Mouse (Mus musculus) left cerebral cortex, postnatal 14 days (tissue): ENCODE data around the gene Tap1. TPM values are rescaled to one million over a fixed set of nuclear protein-coding genes. Genes with fewer than 3 reads are reported as not detected.
"Not testable (repeated sequence)": the region's sequence is repeated elsewhere in the genome, so short reads cannot be mapped to it uniquely, and the experiment has no call there.

Experiments used
- DNase-seq, 2 experiments: peaks; one replicate each; pipeline ENCODE4 v3.0.0; 2021 to 2022; ENCODE audit warnings: low spot score in 2 of 2, mixed read lengths in 1 of 2
- intact Hi-C: fragments of 180-260 bp; cut with DNase I; formaldehyde crosslinking; loops from one replicate; pipeline ENCODE4 v1.15.1; 2025
- total RNA-seq, 2 experiments: library from RNA; stranded (reverse); gene quantifications; 2 replicates each; pipeline ENCODE4 v1.2.3; 2021

Gene Tap1
- total RNA-seq, 2 experiments from 2014 or later = 2.1 to 2.8 TPM

DNA sequence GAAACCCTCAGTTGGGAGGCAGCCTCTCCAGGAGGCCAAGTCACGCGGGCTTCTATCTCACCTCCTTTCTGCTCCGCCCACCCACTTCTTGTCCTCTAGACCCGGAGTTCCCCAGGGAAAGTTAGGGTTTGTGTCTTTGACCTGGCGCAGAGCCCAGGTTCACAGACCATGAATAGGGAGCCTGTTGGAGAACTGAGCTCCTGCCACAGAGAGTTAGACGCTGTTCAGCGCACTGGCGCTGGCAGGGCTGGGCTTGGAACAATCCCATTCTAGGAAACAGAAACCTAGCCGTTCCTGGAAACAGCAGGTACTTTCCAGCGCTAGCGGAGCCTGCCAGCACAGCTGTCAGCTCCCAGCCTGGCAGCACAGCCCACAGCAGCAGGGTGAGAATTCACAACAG, 31.3 kb downstream of the Tap1 start:
- DNase-seq = peak; percentile 26 to 42
- intact Hi-C loops = loop anchor here (2.0 kb wide), 1 partner anchor 16 kb away; no protein-coding TSS in a partner anchor

DNA sequence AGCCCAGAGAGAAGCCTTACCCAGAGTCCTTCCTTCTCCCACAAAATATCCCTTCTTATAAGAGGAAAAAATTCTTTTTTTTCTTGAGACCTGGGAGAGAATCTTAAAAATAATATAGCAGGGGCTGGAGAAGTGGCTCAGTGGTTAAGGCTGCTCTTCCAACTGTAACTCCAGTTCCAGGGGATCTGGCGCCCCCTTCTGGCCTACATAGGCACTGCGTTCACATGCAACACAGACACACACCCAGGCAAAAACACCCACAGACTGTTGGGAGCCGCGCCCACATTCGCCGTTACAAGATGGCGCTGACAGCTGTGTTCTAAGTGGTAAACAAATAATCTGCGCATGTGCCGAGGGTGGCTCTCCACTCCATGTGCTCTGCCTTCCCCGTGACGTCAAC, 31.7 kb downstream of the Tap1 start:
- DNase-seq = peak; percentile 49 to 57
- intact Hi-C loops = loop anchor here (2.0 kb wide), 1 partner anchor 16 kb away; no protein-coding TSS in a partner anchor

DNA sequence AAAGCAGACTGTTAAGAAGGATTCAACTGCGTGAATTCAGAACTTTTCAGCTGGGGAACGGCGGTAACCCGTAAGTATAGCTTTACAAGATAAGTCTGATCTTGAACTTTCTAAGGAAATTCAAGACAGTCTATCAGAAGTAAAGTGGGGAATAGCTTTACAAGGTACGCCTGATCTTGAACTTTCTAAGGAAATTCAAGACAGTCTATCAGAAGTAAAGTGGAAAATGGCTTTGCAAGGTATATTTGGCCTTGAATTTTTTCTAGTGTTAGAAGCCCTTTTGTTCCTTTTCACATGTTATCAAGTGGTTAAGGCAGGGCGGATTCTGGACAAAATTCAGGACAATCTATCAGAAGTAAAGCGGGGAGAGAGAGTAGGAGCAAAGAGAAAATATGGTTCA, 32.4 kb downstream of the Tap1 start:
- intact Hi-C loops = loop anchor here (2.0 kb wide), 1 partner anchor 15 kb away; no protein-coding TSS in a partner anchor
- DNase-seq = peak; percentile 36 to 74

DNA sequence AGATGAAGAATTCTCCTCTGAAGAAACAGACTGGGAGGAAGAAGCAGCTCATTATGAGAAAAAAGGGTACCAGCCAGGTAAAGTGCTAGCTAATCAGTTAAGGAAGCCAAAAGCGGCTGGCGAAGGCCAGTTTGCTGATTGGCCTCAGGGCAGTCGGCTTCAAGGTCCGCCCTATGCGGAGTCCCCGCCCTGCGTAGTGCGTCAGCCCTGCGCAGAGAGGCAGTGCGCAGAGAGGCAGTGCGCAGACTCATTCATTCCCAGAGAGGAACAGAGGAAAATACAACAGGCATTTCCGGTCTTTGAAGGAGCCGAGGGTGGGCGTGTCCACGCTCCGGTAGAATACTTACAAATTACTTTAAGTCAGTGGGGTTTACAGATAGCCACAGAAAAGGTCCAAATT, 33.0 kb downstream of the Tap1 start:
- DNase-seq, intact Hi-C loops: not testable (repeated sequence)

DNA sequence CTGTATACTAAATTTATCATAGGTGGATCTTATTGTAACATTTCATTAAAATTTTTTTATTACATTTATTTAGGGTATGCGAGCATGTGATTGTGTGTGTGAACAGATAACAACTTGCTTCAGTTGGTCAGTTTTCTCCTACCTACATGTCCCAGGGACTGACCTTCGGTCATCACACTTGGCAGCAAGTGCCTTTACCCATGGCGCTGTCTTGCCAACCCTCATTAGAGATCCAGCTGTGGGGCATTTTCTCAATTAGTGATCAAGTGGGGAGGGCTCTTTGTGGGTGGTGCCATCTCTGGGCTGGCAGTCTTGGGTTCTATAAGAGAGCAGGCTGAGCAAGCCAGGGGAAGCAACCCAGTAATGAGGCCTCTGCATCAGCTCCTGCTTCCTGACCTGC, 37.5 kb downstream of the Tap1 start:
- DNase-seq = no peak
- intact Hi-C loops = no loop called here

DNA sequence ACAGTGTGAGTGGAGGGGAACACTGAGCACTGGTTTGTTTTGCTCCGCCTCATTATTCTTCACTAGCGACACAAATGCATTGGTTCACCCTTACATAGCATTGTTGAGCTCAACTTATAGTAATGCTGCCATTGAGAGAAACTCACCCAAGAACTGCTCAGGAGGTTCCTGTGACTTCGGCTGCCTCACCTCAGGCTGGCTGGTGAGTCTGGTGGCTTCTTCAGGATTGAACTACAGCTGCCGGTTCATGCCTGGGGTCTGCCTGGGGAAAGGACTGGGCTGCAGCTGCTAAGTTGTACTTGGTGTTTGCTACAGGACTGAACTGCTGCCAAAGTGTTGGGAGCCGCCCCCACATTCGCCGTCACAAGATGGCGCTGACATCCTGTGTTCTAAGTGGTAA, 38.1 kb downstream of the Tap1 start:
- intact Hi-C loops = no loop called here
- no peak for DNase-seq

DNA sequence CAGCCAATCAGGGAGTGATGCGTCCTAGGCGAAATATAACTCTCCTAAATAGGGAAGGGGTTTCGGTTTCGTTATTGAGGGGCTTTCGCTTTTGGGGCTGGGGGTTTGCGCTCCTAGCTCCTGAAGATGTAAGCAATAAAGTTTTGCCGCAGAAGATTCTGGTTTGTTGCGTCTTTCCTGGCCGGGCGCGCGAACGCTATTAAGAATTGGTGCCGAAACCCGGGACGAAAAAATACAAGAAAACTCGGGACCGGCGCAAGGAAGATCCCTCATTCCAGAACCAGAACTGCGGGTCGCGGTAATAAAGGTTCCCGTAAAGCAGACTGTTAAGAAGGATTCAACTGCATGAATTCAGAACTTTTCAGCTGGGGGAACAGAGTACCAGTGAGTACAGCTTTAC, 38.6 kb downstream of the Tap1 start:
- intact Hi-C loops, DNase-seq: not testable (repeated sequence)

DNA sequence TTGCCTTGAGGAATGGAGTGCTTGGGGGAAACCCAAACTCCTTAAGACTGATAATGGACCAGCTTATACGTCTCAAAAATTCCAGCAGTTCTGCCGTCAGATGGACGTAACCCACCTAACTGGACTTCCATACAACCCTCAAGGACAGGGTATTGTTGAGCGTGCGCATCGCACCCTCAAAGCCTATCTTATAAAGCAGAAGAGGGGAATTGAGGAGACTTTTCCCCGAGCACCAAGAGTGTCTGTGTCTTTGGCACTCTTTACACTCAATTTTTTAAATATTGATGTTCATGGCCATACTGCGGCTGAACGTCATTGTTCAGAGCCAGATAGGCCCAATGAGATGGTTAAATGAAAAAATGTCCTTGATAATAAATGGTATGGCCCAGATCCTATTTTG, 43.6 kb downstream of the Tap1 start:
- intact Hi-C loops = loop anchor here (10.0 kb wide), 1 partner anchor 126 kb away; no protein-coding TSS in a partner anchor
- DNase-seq = not testable (repeated sequence)

DNA sequence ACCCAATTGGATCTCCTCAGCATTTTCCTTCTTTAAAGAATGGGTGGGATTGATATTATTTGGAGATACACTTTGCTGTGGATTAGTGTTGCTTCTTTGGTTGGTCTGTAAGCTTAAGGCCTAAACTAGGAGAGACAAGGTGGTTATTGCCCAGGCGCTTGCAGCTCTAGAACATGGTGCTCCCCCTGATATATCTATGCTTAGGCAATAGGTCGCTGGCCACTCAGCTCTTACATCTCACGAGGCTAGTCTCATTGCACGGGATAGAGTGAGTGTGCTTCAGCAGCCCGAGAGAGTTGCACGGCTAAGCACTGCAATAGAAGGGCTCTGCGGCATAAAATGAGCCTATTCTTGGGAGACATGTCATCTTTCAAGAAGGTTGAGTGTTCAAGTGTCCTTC, 44.7 kb downstream of the Tap1 start:
- intact Hi-C loops = loop anchor here (10.0 kb wide), 1 partner anchor 127 kb away; no protein-coding TSS in a partner anchor
- DNase-seq = not testable (repeated sequence)

DNA sequence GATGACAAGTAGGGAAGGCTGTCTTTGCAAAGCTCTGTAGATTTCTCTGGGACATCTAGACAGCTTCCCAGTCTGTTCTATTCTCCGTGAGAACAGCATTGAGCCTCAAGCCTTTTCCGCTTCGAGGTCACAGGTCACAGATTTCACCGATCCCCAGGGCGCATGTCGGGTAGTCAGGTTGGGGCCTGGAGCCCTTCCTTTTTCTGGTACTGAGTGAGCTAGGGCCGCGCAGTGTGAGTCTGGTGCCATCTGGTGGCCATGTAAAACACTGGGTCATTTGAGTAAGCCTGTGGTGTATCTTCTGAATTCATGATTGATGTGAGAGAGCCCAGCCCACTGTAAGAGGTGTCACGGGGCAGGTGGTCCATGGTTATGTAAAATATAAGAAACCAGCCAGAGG, 47.6 kb downstream of the Tap1 start:
- intact Hi-C loops = loop anchor here (2.0 to 10.0 kb wide), 3 partner anchors 16 to 130 kb away; no protein-coding TSS in a partner anchor

DNA sequence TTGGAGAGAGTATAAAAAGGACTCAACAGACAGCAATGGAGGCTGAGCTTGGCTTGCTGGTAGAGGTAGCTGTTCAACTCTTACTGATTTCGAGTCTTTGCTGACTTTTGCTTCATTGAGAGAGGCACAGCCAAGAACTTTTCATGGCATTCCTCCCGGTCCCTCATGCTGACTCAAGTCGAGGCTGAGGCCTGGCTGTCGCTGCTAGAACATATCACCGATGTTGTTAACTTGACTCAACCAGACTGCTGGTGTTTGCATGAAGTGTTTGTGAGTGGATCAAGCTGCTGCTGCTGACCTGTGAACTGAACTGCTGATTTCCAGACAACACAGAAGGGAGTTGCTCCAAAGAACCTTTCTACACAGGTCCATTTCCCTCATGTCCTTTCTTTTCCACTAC, 49.3 kb downstream of the Tap1 start:
- intact Hi-C loops = loop anchor here (10.0 kb wide), 1 partner anchor 132 kb away; no protein-coding TSS in a partner anchor

More for the DNA sequence above, 47.6 kb downstream of the Tap1 start:
- DNase-seq = peak; percentile 60 to 73

DNA sequence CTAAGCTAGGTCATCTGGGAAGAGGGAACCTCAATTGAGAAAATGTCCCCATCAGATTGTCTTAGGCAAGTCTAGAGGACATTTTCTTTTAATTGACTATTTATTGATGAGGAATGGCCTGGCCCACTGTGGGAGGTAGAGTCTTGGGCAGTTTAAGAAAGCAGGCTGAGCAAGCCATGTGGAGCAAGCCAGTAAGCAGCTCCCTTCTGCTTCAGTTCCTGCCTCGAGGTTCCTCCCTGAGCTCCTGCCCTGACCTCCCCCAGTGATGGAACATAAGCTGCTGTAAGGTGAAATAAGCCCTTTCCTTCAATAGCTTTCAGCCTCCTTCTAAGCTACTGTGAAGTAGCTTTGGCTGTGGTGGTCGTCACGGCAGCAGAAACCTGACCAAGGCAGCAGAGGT, 50.4 kb downstream of the Tap1 start:
- DNase-seq = no peak
- intact Hi-C loops = loop anchor here (10.0 kb wide), 1 partner anchor 133 kb away; no protein-coding TSS in a partner anchor

More for the DNA sequence above, 49.3 kb downstream of the Tap1 start:
- no peak for DNase-seq

DNA sequence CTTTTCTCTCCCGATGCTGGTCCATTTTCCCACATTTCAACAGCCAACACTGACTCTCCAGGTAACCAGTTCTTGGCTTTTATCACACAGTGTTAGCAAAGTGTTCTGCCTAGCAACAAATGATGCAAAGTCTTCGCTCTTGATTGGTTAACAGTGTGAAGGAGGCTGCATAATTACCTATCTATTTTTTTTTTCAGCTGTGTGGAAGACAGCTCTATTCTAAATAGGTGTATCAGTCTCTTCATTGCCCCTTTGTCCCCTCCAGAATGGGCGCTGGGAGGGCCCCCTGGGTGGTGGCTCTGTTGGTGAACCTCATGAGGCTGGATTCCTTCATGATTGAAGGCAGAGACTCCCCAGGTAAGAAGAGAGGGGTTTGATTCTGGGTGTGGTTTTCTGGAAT, 51.4 kb downstream of the Tap1 start, which contains the start of gene H2-Ob:
H2-Ob (plus strand) TSS at position 198 of the 400 bp plus-strand sequence.
- DNase-seq = peak; percentile 67 to 77
- intact Hi-C loops = loop anchor here (10.0 kb wide), 1 partner anchor 134 kb away; no protein-coding TSS in a partner anchor

DNA sequence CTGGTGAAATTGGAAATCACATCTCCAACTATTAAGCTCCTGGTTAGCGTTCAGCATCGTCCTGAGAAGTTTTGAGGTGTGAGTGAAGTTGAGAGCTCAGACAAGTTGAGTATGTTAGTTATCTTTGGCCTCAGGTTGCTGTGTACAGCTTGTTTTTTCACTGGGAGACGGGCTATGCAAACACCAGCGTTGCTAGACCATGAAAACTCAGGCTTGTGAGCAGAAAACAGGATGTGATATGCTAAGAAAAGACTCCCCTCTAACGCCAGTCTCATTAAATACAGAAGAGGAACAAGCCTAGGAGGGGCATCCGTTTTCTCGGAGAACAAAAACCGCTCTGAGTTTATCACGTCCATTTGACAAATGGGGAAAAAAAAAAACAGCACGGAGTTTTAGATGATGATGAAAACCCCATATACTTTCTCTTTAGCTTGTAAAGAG, 52.3 kb downstream of the Tap1 start:
- DNase-seq = no peak
- intact Hi-C loops = loop anchor here (10.0 kb wide), 1 partner anchor 135 kb away; no protein-coding TSS in a partner anchor

DNA sequence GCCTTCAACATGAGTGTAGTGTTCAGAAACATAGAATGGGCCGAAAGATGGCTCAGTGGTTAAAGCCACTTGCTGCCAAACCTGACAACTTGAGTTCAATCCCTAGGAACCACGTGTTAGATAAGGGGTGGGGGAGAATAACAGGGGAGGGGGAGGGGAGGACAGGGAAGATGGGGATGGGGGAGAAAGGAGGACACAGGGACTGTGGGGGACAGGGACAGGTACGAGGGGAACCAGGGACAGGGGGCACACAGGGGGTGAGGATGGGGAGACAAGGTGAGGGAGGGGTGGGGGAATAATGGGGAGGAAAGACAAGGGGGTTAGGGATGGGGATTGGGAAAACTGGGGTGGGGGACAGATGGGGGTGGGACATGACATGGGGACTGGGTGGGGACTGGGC, 53.0 kb downstream of the Tap1 start:
- no peak for DNase-seq
- intact Hi-C loops = no loop called here

DNA sequence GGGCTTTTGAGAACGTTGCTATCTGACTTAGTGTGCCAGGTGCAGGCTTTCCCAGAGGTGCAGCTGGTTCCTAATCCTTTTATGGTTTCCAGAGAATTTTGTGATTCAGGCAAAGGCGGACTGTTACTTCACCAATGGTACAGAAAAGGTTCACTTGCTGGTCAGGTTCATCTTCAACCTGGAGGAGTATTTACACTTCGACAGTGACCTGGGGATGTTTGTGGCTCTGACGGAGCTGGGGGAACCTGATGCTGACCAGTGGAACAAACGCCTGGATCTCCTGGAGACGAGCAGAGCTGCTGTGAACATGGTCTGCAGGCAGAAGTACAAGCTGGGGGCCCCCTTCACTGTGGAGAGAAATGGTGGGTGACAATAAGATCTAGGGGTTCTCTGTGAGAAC, 53.6 kb downstream of the Tap1 start:
- intact Hi-C loops = no loop called here
- DNase-seq = no peak

DNA sequence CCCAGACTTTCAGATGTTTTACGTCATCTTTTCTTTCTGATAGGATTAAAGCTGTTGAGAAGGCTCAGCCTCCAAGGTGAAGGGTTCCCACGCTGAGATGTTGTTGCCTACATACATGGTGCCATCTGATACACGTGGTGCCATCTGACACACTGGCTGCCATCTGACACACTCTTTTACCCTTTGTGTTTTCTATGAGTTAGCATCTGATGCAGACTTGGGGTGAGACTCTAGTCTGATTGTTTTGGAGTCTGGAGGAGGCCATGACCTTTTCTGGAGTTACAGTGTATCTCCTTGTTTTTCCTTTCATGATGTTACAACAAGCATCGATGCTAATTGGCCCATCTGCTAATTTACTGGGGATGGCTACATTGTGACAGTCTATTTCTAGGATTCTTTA, 57.3 kb downstream of the Tap1 start:
- DNase-seq = no peak

More for the DNA sequence above, 57.3 kb downstream of the Tap1 start:
- intact Hi-C loops = loop anchor here (5.0 kb wide), 1 partner anchor 168 kb away; no protein-coding TSS in a partner anchor
